Mouse (Mus musculus) embryonic facial prominence, embryonic 14.5 days (tissue): ENCODE data around the gene Cab39. TPM values are rescaled to one million over a fixed set of nuclear protein-coding genes. Genes with fewer than 3 reads are reported as not detected.
A peak's percentile ranks its signal among the peaks of the same experiment; 100 is the strongest.

Source experiments
- ATAC-seq: fragments of 200-750 bp; cut with Nextera tagmentation; 2 replicates; pipeline ENCODE4 v1.8.0; 2017; ENCODE audit warnings: low read depth, moderate number of reproducible peaks, moderate TSS enrichment
- DNase-seq: peaks from one replicate; pipeline ENCODE4 v3.0.0-alpha.2; 2015; ENCODE audit warnings: low spot score
- H3K27ac ChIP-seq: fragments of 300-500 bp; sonication (generic); replicated peaks from 2 replicates; pipeline ENCODE4 v1.5.1; 2014; ENCODE audit warnings: low read depth, mild to moderate bottlenecking, low read length, moderate library complexity
- H3K27me3 ChIP-seq: fragments of 300-500 bp; sonication (generic); replicated peaks from 2 replicates; pipeline ENCODE4 v1.6.1; 2014; ENCODE audit warnings: low read length; ENCODE audit not compliant: control insufficient read depth, insufficient read depth
- H3K36me3 ChIP-seq: fragments of 300-500 bp; sonication (generic); 2 replicates; pipeline ENCODE4 v1.6.1; 2014; ENCODE audit warnings: low read length, mixed read lengths; ENCODE audit not compliant: control insufficient read depth, insufficient read depth
- H3K4me1 ChIP-seq: fragments of 300-500 bp; sonication (generic); 2 replicates; pipeline ENCODE4 v1.6.1; 2014; ENCODE audit warnings: antibody characterized with exemption, low read length; ENCODE audit not compliant: control insufficient read depth, insufficient read depth
- H3K4me2 ChIP-seq: fragments of 300-500 bp; sonication (generic); 2 replicates; pipeline ENCODE4 v1.6.1; 2014; ENCODE audit warnings: low read depth, mild to moderate bottlenecking, low read length, moderate library complexity, mixed read lengths
- H3K4me3 ChIP-seq: fragments of 300-500 bp; sonication (generic); 2 replicates; pipeline ENCODE4 v1.5.1; 2014; ENCODE audit warnings: low read depth, mild to moderate bottlenecking, low read length
- H3K9ac ChIP-seq: fragments of 300-500 bp; sonication (generic); 2 replicates; pipeline ENCODE4 v1.6.1; 2014; ENCODE audit warnings: low read depth, mild to moderate bottlenecking, low read length, moderate library complexity, mixed read lengths
- H3K9me3 ChIP-seq: fragments of 300-500 bp; sonication (generic); 2 replicates; pipeline ENCODE4 v1.6.1; 2016; ENCODE audit warnings: low read length; ENCODE audit not compliant: control insufficient read depth
- WGBS: fragments of 180-500 bp; shearing (Covaris S2); extraction: QIAGEN DNeasy Blood & Tissue Kit; methylation state at CpG from one replicate; pipeline ENCODE4 v1.1.7; 2014; 5-methylcytosine and 5-hydroxymethylcytosine counted together
- polyA plus RNA-seq: library from polyadenylated mRNA; unstranded; fragments of >200 nt; fragmentation: Nextera tagmentation; extraction: Ambion mirVana; gene quantifications from 2 replicates; pipeline ENCODE4 v1.2.1, GENCODE M21; 2014

Gene Cab39
- polyA plus RNA-seq, 1 experiment from 2014 or later: 45.2 TPM

DNA sequence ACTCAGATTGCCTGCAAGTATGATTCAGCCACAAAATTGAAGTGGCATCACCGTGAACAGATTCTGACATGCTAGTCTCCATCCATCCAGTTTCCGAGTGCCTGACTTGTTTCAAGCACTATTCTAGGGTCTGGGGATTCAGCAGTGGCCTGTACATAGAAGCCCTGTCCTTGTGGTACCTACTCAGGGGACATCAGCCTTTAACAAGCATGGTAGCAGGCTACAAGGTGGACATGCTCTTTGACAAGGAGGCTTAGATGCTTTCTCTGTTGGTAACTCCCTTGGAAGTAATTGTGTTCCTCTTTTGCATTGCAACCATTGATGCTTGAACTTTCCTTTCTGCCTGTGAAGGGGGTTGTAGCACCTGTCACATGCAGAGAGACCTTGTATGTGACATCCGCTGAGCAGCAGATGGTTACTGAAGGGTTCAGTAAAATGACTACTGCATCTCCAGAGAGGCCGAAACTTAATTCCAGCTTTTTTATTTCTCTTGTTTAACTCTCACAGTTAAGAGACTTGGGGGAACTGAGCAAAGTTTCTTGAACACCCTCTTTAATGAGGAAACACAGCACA, 50.1 kb downstream of the Cab39 start:
- no peak for ATAC-seq
- Histone ChIP-seq H3K4me1 (no peaks in the 10 kb centered on the region), H3K4me2 (no peak overlapping the region), H3K4me3 (no peak overlapping the region), H3K9me3 (no peaks in the 10 kb centered on the region), H3K9ac (no peak overlapping the region), H3K36me3 (peaks cover 37% of the 10 kb centered on the region), H3K27me3 (no peaks in the 10 kb centered on the region), H3K27ac (no peak overlapping the region)
- WGBS: 93% methylated on average over 4 of the region's 4 CpGs
- DNase-seq: no peak

DNA sequence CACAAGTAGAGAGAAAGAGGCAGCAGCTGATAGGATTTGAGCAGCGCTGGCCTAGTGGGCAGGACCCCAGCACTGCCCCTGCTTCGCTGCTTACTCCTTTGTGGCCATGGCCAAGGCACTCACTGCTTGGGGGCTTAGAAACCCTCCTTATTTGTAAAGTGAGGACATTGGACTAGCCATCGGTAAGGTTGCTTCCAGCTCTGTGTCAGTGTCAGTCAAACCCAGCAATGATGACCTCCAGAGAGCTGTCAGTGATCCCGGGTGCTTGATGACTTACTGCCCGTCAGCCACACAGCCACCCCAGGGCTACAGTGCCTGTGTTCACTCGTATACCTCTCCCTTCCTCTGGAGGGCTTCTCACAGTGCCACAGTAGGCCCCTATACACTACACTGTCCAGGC, 51.7 kb downstream of the Cab39 start:
- peaks cover 46% of the 10 kb centered on the region for H3K36me3 ChIP-seq
- 75% methylated on average over 6 of the region's 6 CpGs for WGBS
- H3K4me2 ChIP-seq: no peak overlapping the region
- no peaks in the 10 kb centered on the region for H3K4me1 ChIP-seq
- H3K9ac ChIP-seq: no peak overlapping the region
- no peaks in the 10 kb centered on the region for H3K27me3 ChIP-seq
- ATAC-seq (no peak), DNase-seq (no peak)
- H3K4me3 ChIP-seq: no peak overlapping the region
- H3K27ac ChIP-seq: no peak overlapping the region
- no peaks in the 10 kb centered on the region for H3K9me3 ChIP-seq

DNA sequence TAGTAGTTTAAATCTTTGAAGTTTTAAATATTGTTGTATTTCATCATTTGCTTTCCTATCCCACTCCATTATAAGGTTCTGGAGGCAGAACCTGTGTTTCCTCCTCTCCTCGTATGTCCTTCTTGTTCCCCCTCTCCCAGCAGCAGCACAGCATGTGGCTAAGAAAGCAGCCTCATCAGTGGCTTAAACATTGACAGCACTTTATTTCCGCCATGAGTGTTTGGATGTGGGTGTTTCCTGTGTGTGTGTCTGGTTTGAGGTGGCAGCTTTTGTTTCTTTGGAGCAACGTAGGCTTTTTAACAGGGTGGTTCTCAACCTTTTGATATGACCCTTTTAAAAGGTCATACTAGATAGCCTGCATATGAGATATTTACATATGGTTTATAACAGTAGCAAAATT, 52.2 kb downstream of the Cab39 start:
- no peak for DNase-seq
- H3K4me1 ChIP-seq: no peaks in the 10 kb centered on the region
- H3K4me3 ChIP-seq: no peak overlapping the region
- H3K9me3 ChIP-seq: no peaks in the 10 kb centered on the region
- H3K36me3 ChIP-seq: peaks cover 51% of the 10 kb centered on the region
- no peak overlapping the region for H3K27ac ChIP-seq
- 82% methylated on average over 3 of the region's 3 CpGs for WGBS
- H3K4me2 ChIP-seq: no peak overlapping the region
- H3K9ac ChIP-seq: no peak overlapping the region
- ATAC-seq: no peak
- H3K27me3 ChIP-seq: no peaks in the 10 kb centered on the region

DNA sequence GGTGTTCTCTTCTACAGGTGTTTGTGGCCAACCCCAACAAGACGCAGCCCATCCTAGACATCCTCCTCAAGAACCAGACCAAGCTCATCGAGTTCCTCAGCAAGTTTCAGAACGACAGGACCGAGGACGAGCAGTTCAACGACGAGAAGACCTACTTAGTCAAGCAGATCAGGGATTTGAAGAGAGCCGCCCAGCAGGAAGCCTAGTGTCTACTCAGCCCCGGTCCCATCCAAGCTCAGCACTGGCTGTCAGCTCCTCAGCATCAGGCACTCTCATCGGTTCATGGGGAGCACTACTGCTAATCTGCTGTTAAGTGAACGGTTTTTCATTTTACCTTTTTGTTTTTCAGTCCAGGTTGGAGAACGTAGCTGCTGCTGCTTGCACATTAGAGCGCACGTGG, 55.8 kb downstream of the Cab39 start:
- 89% methylated on average over 14 of the region's 14 CpGs for WGBS
- H3K36me3 ChIP-seq: peaks cover 55% of the 10 kb centered on the region
- no peak overlapping the region for H3K27ac ChIP-seq
- DNase-seq (no peak), ATAC-seq (no peak)
- H3K4me1 ChIP-seq: no peaks in the 10 kb centered on the region
- no peak overlapping the region for H3K4me3 ChIP-seq
- no peak overlapping the region for H3K4me2 ChIP-seq
- H3K9me3 ChIP-seq: no peaks in the 10 kb centered on the region
- H3K9ac ChIP-seq: no peak overlapping the region
- H3K27me3 ChIP-seq: no peaks in the 10 kb centered on the region

DNA sequence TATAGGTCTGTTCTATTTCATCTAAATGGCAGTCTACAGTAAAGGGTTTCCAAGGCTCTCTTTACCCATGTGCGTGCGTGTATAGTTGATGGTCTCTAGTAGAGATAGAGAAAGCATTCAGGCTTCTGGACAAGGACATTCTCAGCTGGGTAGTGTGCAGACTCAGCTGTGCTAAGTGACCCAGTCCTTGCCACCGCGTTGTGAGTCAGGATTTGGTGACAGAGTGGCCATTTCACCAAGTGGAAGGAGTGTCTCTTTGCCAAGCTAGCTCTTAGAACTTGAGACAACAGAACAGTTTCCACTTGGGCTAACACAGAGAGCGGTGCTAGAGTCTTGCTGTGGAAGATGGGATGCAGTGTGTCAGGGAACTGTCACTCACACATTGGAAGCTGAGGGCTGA, 57.6 kb downstream of the Cab39 start:
- WGBS: 94% methylated on average over 5 of the region's 5 CpGs
- H3K4me2 ChIP-seq: no peak overlapping the region
- H3K9me3 ChIP-seq: no peaks in the 10 kb centered on the region
- H3K4me1 ChIP-seq: no peaks in the 10 kb centered on the region
- DNase-seq: no peak
- H3K36me3 ChIP-seq: peaks cover 46% of the 10 kb centered on the region
- no peak overlapping the region for H3K27ac ChIP-seq
- H3K9ac ChIP-seq: no peak overlapping the region
- no peak for ATAC-seq
- H3K27me3 ChIP-seq: no peaks in the 10 kb centered on the region
- H3K4me3 ChIP-seq: no peak overlapping the region

DNA sequence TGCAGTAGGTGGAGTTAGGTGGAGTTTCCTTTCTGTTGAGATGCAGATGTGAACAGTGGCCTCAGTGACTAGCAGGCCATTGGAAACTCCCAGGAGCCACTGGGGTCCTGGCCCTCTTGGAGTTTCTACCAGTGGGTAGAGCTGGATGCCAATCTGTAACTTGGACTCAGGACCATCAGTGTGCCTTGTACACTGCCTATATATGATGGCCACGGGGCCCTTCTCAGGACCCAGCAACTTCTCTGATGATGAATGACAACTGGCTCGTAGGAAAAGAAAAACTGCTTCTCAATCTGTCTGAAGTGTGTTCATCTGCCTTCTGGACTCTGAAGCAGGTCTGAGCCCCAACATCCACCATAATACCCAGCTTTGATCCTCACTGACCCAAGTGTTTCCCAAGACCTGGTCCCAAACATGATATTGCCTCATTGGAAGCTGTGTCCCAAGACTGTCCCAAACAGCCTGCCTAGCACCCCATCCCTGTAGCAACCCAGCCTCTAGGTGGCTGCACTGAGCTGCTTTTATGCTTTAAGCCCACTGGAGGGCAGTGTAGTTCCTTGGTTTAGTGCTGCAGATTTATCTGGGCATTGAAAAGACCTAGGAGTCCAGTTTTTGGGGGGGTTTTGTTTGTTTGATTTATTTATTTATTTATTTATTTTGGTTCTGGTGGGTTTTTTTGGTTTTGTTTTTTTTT, 59.9 kb downstream of the Cab39 start:
- peaks cover 35% of the 10 kb centered on the region for H3K36me3 ChIP-seq
- no peaks in the 10 kb centered on the region for H3K9me3 ChIP-seq
- H3K4me1 ChIP-seq: no peaks in the 10 kb centered on the region
- peak; percentile 73; the same call in 1 of the 2 replicates for ATAC-seq
- peak; percentile 82 for DNase-seq
- no peak overlapping the region for H3K4me2 ChIP-seq
- WGBS: 93% methylated on average over 2 of the region's 2 CpGs
- H3K9ac ChIP-seq: no peak overlapping the region
- no peaks in the 10 kb centered on the region for H3K27me3 ChIP-seq
- H3K4me3 ChIP-seq: no peak overlapping the region
- H3K27ac ChIP-seq: no peak overlapping the region

DNA sequence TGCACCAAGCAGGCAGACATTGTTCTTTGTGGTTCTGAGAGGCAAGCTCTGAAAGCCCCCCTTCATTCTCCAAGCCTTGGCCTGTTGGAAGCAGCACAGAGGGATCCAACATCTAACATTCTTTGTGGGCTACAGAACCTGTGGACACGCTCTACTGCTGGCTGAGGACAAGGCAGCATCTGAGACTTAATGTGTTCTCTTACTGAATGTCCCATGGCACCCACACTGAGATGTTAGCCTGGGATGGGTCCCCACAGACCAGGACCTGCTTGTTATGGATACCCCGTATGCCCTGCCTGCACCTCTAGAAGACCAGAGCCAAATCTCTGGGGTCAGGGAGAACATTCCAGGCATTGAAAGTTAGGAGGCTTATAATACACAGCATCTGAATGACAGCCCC, 60.6 kb downstream of the Cab39 start:
- peaks cover 28% of the 10 kb centered on the region for H3K36me3 ChIP-seq
- H3K4me1 ChIP-seq: no peaks in the 10 kb centered on the region
- H3K27me3 ChIP-seq: no peaks in the 10 kb centered on the region
- WGBS: 67% methylated on average over 2 of the region's 2 CpGs
- no peak for ATAC-seq
- H3K9me3 ChIP-seq: no peaks in the 10 kb centered on the region
- H3K4me2 ChIP-seq: no peak overlapping the region
- DNase-seq: no peak
- H3K9ac ChIP-seq: no peak overlapping the region
- no peak overlapping the region for H3K27ac ChIP-seq
- no peak overlapping the region for H3K4me3 ChIP-seq

DNA sequence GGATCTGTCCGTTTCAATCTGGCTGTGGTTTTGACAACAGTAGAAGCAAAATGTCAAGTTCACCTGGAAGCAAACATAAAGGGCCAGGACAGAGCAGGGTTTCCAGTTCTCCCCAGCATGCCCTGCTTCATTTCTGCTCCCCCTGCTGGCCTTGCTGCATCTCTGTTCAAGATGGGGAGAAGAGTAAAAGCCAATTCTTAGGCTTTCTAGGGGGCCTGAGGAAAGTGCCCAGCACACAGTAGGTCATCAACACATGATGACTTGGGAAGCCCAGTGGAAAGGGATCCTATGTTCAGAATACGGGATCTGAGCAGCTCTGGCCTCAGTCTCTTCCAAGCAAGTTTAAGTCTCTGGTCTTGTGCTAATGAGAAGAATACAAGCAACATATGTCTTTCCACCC, 61.2 kb downstream of the Cab39 start:
- WGBS: 58% methylated on average over 2 of the region's 2 CpGs
- DNase-seq (no peak), ATAC-seq (no peak)
- no peak overlapping the region for H3K9ac ChIP-seq
- H3K4me3 ChIP-seq: no peak overlapping the region
- no peaks in the 10 kb centered on the region for H3K27me3 ChIP-seq
- H3K9me3 ChIP-seq: no peaks in the 10 kb centered on the region
- no peaks in the 10 kb centered on the region for H3K4me1 ChIP-seq
- no peak overlapping the region for H3K27ac ChIP-seq
- H3K4me2 ChIP-seq: no peak overlapping the region
- peaks cover 22% of the 10 kb centered on the region for H3K36me3 ChIP-seq

DNA sequence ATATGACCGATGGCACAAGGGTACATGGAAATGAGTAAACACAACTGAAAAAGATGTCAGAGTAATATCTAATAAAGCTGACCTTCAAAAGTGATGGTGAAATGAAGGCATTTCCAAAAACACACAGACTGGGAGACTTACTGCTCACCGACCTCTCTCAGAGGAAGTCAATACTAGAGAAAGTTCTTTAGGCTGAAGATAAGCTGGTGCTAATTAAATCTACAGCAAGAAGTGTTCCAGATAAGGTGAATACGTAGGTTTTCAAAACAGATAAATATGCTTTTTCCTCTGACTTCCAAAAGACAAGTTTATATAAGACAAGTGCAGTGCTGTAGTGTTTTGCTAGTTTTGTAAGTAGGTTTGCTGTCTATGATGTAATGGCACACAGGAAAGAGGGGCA, 63.0 kb downstream of the Cab39 start:
- ATAC-seq (no peak), DNase-seq (no peak)
- no peak overlapping the region for H3K4me2 ChIP-seq
- peaks cover 9% of the 10 kb centered on the region; the same call in 1 of the 2 replicates for H3K36me3 ChIP-seq
- H3K27me3 ChIP-seq: no peaks in the 10 kb centered on the region
- no peak overlapping the region for H3K4me3 ChIP-seq
- no peak overlapping the region for H3K27ac ChIP-seq
- H3K9ac ChIP-seq: no peak overlapping the region
- no peaks in the 10 kb centered on the region for H3K9me3 ChIP-seq
- H3K4me1 ChIP-seq: no peaks in the 10 kb centered on the region
- WGBS: 84% methylated on average over 3 of the region's 3 CpGs
